Mouse (Mus musculus) bone marrow macrophage, adult 2 months (primary cell): ENCODE measurements around the gene Srarp.

Experiments
- CTCF ChIP-seq: IDR thresholded peaks from 2 replicates; pipeline ENCODE4 v1.5.1; 2012; ENCODE audit warnings: low read depth, mild to moderate bottlenecking, low read length, moderate library complexity
- POLR2A ChIP-seq: IDR thresholded peaks from 2 replicates; pipeline ENCODE4 v1.6.1; 2012; ENCODE audit warnings: mild to moderate bottlenecking, low read depth, low read length, borderline replicate concordance

- no peak for TF ChIP-seq CTCF
- no peak for TF ChIP-seq POLR2A
Measured at GRCm38 (mm10) chr4:141439083-141439803, 3.3 kb upstream of the Srarp start.
